Mouse (Mus musculus): ENCODE measurements around the gene Arfgap3.

Gene Arfgap3

DNA sequence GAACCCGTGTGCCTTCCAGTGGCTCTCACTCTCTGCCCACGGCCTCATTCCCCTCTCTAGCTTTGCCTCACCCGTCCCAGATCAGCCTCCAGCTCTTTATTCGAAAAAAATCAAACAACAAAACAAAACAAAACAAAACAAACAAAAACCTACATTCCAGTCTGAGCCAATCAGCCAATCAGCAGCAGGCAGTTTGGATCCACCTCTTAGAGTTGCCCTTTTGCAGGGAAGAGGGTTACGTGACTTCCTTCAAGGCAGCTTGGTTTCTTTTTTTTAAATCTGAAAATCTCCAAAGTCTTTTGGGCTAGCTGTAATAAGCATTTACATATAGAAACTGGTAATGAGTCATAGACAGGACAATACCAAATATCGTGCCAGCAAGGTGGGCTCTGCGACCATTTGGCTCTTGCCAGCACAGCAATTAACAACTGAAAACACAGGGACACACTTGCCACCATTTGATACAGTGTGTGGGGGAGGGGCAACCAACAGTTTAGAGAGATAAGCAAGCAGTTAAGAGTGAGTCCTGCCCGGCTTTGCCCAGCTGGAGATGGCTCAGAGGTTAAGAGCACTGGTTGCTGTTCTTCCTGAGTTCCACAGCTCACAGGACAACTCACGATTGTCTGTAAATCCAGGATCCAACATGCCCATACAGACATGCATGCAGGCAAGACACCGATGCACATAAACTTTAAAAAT is 95.5 kb downstream of the Arfgap3 start:
- no peak for DNase-seq (ENCODE audit: low read depth, low spot score)

DNA sequence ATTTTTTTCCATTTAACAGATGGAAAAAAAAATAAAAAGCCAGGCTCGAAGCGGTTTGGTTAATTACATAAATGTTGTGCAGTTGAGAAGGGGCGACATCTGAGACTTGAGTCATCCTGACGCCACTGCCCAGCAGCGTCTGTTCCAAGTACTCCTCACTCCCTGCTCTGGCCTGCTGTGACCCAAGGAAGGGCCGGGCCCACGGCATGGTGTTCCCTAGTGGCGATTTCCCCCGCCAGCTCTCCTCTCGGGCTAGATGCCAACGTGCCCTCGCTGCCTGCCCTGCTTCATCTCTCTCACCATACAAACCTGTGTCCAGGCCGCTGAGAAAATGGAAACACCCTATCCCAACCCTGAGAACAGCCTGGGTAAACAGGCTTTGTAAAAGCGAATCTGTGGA is 98.0 kb downstream of the Arfgap3 start:
- no peak for DNase-seq (ENCODE audit: low read depth, low spot score)

DNA sequence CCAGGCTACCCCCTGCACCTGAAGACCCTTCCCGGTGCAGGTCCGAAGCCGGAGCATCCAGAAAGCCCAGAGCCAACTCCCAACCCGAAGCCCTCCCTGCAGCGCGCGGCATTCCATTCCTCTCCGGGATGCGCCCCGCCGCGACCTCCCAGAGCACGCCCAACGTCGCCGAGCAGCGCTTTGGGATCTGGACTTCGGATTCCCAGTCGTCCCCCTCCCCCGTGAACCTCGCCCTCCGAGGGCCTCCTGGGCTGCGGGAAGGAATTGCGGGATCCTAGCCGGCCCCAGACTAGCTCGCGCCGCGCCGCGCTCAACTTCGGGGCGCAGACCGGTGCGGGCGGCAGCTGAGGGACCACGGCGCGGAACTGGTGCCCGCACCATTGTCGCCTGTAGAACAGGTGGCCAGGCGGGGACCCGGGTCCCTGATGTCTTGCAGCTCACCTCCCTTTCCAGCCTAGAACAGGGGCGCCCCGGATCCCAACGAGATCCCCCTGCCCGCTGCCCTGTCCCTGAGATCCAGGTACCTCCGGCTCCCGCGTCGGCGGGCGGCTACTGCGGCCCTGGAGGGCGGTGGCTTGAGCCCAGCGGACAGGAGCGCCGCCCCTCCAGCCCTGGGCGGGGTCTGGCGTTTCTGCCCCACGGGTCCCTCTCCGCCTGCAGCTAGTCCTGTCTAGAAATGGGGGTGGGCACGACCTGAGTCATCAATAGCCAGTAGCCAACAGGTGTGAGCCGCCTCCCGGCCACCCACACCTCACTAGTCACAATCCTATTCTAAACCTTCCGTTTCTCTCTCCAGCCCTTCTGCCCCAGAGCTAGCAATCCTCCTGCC is 98.7 kb downstream of the Arfgap3 start, which contains the start of gene A4galt:
TSS of gene A4galt (minus strand) at position 599 of the 829 bp plus-strand sequence.
- DNase-seq (ENCODE audit: low read depth, low spot score) = no peak

DNA sequence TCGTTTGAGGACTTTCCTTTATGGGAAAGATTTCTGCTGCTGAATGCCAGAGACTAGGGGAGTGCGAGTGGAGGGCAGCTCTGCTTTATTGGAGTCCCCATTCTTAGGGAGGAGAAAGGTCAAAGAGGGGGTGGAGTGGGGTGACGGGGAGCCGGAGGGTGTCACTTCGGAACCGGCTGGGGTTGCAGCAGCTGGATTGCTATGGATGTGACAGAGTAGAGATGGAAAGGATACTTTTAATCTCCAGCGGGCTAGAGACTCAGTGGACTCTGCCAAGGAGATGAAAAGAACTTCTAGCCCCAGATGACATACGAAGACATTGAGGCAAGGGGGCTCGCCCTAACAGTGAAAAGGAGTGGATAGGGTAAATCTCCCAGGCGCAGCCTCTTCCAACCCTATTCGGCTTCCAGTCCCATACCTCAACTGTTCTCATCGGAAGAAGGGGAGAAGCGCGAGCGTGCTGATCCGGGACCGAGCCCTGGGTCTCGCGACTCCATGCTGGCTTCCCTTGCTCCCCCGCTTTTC is 99.3 kb downstream of the Arfgap3 start:
- DNase-seq (ENCODE audit: low read depth, low spot score) = no peak
